Mouse (Mus musculus): ENCODE data around the gene Clba1.
"Not testable (repeated sequence)": the region's sequence is repeated elsewhere in the genome, so short reads cannot be mapped to it uniquely, and the experiment has no call there.

Gene Clba1

GRCm38 (mm10) chr12:112795466-112796104 is 13.2 kb upstream of the Clba1 start:
- peak; percentile 59 for DNase-seq

DNA sequence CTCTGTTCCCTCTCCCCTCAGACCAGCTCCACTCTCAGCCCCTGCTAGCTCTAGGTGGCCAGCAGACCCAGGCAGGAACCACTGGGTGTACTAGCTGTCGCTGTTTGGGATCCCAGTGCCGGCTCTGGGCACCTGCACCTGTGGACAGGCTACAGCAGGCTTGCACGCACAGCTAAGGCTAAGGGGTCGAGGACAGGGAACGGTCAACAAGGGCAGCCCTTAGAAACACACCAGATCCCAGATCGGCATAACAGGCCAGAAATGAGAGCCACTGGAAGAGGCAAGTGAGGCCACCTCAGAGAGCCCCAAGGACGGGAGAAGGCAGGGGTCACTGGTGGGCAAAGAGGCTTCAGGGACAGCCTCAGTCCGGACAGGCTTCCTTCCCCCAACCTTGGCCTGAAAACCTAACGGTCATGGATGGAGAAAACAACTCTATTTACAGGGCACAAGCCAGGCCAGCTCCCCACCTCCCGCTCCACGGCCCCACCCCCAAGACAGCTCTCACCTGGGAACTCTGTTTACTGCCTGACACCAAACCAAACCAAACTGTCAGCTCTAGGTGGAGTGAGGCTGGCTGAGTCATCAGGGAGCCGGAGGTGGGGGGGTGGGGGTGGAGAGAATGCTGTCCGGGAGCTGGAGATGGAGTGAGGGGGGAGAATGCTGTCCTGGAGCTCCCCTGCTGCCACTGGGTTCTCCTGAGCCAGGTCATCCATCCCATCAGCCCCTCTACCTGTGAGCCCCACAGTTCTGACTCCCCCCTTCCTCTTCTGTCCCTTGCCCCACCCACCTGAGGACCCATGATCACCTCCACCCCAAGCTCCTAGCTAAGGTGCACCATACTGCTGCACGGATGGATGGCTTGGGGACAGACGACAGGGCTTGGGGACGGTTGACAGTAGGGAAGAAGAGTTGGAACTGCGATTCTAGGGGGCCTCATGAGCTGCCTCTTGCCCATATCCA is 11.9 kb upstream of the Clba1 start:
- DNase-seq = peak; percentile 23

- peak; percentile 59 for DNase-seq
Observed at GRCm38 (mm10) chr12:112797672-112798331, 10.9 kb upstream of the Clba1 start.

DNA sequence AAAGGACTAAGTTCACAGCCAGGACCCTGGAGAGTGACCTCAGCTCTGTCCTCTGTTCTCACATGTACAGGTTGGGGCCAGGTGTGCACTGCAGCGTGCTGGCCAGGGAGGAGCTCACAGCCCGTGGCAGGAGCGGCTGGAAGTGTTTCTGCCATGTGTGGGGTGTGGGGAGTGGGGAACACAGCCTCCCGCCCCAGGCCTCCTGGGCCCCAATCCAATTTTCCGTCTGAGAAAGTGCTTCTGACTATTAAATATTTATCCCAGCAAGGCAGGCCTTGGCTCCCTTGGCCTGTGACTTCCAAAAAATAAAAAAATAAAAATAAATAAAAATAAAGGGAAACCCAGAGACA is 10.4 kb upstream of the Clba1 start:
- no peak for DNase-seq

GRCm38 (mm10) chr12:112798716-112799115 is 10.0 kb upstream of the Clba1 start:
- DNase-seq = no peak

- DNase-seq = no peak
Observed at GRCm38 (mm10) chr12:112799237-112799970, 9.3 kb upstream of the Clba1 start.

GRCm38 (mm10) chr12:112800476-112800875 is 8.3 kb upstream of the Clba1 start:
- DNase-seq = peak; percentile 86

- DNase-seq = no peak
Observed at GRCm38 (mm10) chr12:112801864-112802846, 6.6 kb upstream of the Clba1 start, which contains the start of gene Ahnak2. Gene Ahnak2 (minus strand): TSS chr12:112802657.

DNA sequence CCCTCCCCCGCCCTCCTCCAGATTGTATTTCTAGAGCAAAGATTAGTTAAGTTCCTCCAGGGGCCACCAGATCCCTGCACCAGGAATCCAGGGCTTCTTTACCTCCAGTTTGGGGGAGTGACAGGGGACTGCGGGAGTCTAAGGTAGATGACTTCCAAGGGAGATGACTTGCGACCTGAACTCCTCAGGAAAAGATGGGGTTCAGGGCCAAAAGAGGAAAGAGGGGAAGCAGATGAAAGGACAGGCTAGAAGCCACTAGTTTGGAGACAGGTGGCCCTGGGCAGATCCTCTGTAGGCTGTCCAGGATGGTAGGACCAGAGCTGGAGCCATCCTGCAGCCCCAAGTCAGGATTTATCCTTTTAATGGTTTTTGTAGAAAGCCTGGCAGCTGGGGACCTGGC is 5.8 kb upstream of the Clba1 start:
- no peak for DNase-seq

- no peak for DNase-seq
Observed at GRCm38 (mm10) chr12:112804046-112804445, 4.7 kb upstream of the Clba1 start.

DNA sequence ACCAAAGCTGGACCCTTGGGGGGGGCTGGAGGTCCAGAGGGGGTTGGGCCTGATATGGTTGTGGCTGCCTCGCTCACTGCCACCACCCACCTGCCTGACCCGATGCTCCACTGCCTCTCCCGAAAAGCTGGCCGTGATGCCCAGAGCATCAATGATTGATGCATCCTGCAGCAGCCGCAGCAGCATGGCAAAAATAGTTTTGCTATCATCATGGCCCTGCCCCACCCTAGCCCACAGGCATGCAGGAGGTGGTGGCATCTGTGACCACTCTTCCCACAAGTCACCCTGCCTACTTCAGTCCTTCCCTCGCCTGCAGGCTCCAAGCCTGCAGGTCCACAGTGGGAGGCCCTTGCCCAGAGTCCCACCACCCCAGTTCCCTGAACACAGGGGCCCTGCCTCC is 2.7 kb upstream of the Clba1 start:
- DNase-seq = no peak

DNA sequence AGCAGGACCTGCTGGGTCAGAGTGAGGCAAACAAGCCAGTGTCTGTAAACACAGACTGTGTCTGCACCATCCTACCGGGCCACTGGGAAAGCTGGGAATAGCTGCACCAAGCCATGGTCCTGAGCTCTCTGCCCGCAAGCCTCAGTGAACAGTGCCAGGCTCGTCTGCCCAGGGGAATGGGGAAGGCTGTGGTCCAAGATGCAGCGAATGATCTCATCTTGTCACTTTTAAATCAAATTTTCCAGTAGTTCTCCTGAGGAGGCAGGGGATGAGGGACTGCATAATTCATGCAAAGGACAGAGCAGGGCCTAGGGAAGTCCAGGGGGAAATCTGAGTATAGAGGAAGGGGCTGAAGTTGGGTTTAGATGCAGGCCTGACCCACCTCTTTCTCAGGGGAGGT is 941 bp upstream of the Clba1 start:
- no peak for DNase-seq

GRCm38 (mm10) chr12:112808212-112808586 is 538 bp upstream of the Clba1 start:
- no peak for DNase-seq

DNA sequence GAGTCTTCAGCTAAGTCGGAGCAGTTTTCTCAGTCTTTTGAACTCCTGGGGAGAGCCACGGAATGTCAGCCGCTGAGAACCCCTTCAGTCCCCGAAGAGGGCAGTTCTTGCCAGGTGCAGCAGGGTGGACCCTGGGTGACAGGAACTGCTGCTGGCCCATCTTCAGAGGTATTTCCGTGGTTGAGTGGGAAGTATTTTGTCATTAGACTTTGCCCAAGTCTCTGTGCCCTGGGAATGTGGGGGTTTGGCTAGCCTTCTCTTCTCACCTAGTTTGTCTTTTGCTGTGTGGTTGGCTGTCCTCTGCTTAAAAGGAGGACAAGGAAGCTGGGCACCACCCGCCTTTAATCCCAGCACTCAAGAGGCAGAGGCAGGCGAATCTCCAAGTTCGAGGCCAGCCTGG is 904 bp downstream of the Clba1 start:
- no peak for DNase-seq

DNA sequence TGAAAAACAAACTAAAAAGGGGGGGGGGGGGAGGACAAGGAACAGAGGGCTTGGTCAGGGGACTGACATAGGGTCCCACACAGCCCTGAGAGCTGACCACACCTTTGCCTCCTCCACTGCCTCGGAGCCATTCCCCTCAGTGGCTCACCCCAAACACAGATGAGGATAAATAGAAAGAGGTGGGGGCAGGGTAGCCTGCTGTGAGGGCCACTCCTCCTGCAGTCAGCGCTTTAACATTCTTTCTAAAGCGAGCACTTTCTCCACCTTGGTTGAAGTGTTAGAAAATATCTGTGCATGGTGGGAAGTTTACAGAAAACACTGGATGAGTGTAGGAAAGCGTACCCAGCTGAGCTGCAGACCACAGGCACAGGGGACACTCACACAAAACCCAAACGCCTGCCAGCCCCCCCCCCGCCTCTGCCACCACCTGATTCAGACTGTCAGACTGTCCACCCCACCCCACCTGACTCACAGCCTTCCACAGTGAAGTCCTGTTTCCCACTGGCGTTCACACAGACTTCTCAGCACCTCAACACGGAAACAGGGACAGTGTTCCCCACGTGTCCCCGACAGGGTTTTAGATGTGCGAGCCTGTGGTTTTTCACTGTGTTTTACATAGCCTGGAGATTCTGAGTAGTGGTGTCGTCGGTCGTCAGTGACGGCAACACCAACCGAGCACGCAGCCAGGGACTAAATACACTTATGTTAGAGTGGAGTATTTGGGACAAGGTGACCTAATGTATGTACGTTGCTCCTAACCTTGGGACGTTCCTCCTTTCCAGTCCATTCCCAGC is 1.6 kb downstream of the Clba1 start:
- peak; percentile 50 for DNase-seq

- DNase-seq = no peak
Observed at GRCm38 (mm10) chr12:112813370-112813769, 4.6 kb downstream of the Clba1 start.

GRCm38 (mm10) chr12:112814682-112815470 is 6.1 kb downstream of the Clba1 start:
- no peak for DNase-seq

- DNase-seq = peak; percentile 76
Observed at GRCm38 (mm10) chr12:112816294-112816693, 7.6 kb downstream of the Clba1 start.

DNA sequence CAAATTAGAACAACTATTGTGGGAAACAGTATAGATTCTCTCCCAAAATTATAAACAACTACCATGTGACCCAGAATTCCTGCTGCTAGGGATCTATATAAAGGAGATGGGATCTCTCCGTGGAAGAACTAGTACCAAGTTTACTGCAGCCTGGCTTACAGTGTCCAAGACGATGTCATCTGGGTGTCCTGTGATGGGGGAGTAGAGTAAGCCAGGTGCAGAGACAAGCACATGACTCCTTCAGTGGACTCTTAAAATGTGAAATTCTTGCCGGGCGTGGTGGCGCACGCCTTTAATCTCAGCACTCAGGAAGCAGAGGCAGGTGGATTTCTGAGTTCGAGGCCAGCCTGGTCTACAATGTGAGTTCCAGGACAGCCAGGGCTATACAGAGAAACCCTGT is 8.1 kb downstream of the Clba1 start:
- not testable (repeated sequence) for DNase-seq
